ENCODE assay signal across 12 mouse cellular contexts in genomic region chr17:52168076-52168838, GRCm38 (mm10).
DNase-seq lines count a peak whose midpoint lies in the region; ATAC-seq lines count a peak whose summit lies in the region.
"Had no signal": no experiment of that assay in that cellular context is flagged by ENCODE, and none has a peak within 500 bp of the region (broad histone marks: within the 10 kb centered on the region; RNA-seq: fewer than 3 reads in every experiment).

No protein-coding gene starts in this region.

- peak; percentile 30 to 45 for DNase-seq in spleen, postnatal 36 days (ENCODE audit: low spot score in 2 of 2)
- no peak for DNase-seq in spleen, postnatal 4 days (ENCODE audit: low spot score in 2 of 2)
- no peak for DNase-seq in layer of hippocampus, postnatal 10 days (ENCODE audit: low spot score in 2 of 2)
- no peak for DNase-seq in adrenal gland, postnatal 36 days
- DNase-seq: cerebellum, adult 2 months; heart, adult 2 months; kidney, adult 18-20 months; kidney, postnatal 4 days had no signal

- peak; percentile 94 for ATAC-seq in granulocyte monocyte progenitor cell, adult 5-6 weeks (replicated peaks; ENCODE audit: poor library complexity, severe bottlenecking)
- ATAC-seq in neutrophil, adult 5-6 weeks (ENCODE audit: extremely low read depth, insufficient number of reproducible peaks, low FRiP score, poor library complexity, severe bottlenecking), result peak; percentile 62
- no peak for ATAC-seq in erythroblast, adult 5-6 weeks (replicated peaks; ENCODE audit: low FRiP score, poor library complexity, severe bottlenecking)
- ATAC-seq: midbrain, embryonic 16.5 days had no signal

Comparison
In these comparisons a context has a peak if more than half of its experiments do, and no peak if none do; other contexts are left out.
1. DNase-seq: peak in spleen, postnatal 36 days (2 of 2); none in spleen, postnatal 4 days (0 of 2), layer of hippocampus, postnatal 10 days (0 of 2) and adrenal gland, postnatal 36 days (0 of 2).